Mouse (Mus musculus) embryonic fibroblast, embryonic 13.5 days (primary cell): ENCODE results near the gene Hist1h4b.

Source experiments
- CTCF ChIP-seq: IDR thresholded peaks from 2 replicates; pipeline ENCODE4 v1.5.1; 2011; ENCODE audit warnings: mild to moderate bottlenecking, control low read depth, low read length, moderate library complexity, borderline replicate concordance; ENCODE audit not compliant: insufficient read depth
- POLR2A ChIP-seq: IDR thresholded peaks from 2 replicates; pipeline ENCODE4 v1.6.1; 2011; ENCODE audit warnings: low read depth, mild to moderate bottlenecking, control low read depth, low read length, moderate library complexity

GRCm38 (mm10) chr13:23806422-23807052, 49.7 kb downstream of the Hist1h4b start, which contains the start of gene Slc17a2:
- TF ChIP-seq POLR2A (no peak), CTCF (no peak)
